Mouse (Mus musculus) lung, postnatal 0 days (tissue): ENCODE measurements around the gene Rasgrf2.

ENCODE experiments used
- CTCF ChIP-seq: IDR thresholded peaks from 2 replicates; pipeline ENCODE4 v1.5.1; 2016; ENCODE audit warnings: antibody characterized with exemption, mild to moderate bottlenecking
- EP300 ChIP-seq: IDR thresholded peaks from 2 replicates; pipeline ENCODE4 v1.6.1; 2016; ENCODE audit warnings: antibody characterized with exemption, mild to moderate bottlenecking, control low read depth

GRCm38 (mm10) chr13:92129877-92130276 is 1.6 kb downstream of the Rasgrf2 start:
- TF ChIP-seq CTCF (no peak), EP300 (no peak)
